Mouse (Mus musculus): ENCODE measurements around the gene Agbl1. TPM values are rescaled to one million over a fixed set of nuclear protein-coding genes. Genes with fewer than 3 reads are reported as not detected.
"Not testable (repeated sequence)": the region's sequence is repeated elsewhere in the genome, so short reads cannot be mapped to it uniquely, and the experiment has no call there.

The Agbl1 gene
- polyA plus RNA-seq, 1 experiment from 2014 or later = not detected

DNA sequence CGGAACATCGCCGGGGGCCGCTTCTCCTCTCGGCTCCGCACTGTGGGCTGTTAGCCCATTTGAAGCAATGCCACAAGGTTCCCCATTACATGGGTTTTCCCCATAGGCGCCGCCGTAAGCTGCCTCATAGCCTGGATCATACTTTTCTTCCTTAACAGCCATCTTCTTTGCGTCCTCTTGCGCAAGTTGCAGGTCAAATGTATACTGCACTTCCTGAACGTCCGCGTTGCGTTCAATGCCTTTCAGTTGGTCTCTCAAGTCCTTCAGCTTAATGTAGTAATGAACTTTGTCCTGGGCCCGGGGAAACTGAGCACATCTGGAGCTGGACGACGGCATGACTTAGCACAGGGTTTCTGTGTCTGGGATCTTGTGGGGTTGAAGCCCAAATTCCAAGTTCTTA is 15.2 kb downstream of the Agbl1 start:
- not testable (repeated sequence) for H3K4me2 ChIP-seq (ENCODE audit: low read depth, low read length); H3K36me3 ChIP-seq (ENCODE audit: control insufficient read depth, insufficient read depth, low read length); H3K27ac ChIP-seq (ENCODE audit: low read length); H3K4me3 ChIP-seq (replicated peaks; ENCODE audit: low read length); ATAC-seq (ENCODE audit: insufficient read depth, low FRiP score); H3K4me1 ChIP-seq (ENCODE audit: control insufficient read depth, insufficient read depth, low read length); H3K9ac ChIP-seq (ENCODE audit: low read length); H3K27me3 ChIP-seq (ENCODE audit: control insufficient read depth, insufficient read depth, low read length); H3K9me3 ChIP-seq (replicated peaks; ENCODE audit: control insufficient read depth, low read length)
- 95% methylated on average over 15 of the region's 18 CpGs for WGBS

DNA sequence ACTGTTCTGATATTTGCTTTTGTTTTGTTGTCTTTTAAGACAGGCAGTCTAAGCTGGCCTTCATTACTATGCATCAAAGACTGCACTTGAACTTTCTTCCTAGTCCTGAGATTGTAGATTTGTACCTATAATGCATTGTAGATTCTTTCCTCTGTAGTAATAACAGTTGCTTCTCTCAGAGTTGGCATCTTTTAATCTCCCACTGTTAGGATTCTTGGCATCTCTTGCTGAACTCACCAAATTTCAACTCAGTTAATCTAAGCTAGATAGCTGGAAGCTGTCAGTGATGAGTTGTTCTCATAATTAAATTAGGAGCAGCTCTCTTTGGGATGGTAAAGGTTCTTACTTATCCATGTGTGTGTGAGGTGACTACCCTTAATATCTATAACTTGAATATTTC is 45.4 kb downstream of the Agbl1 start:
- Histone ChIP-seq H3K27me3 (ENCODE audit: control insufficient read depth, insufficient read depth, low read length) (no peaks in the 10 kb centered on the region), H3K4me3 (replicated peaks; ENCODE audit: low read length) (no peak overlapping the region), H3K9me3 (replicated peaks; ENCODE audit: control insufficient read depth, low read length) (no peaks in the 10 kb centered on the region), H3K27ac (ENCODE audit: low read length) (no peak overlapping the region), H3K4me2 (ENCODE audit: low read depth, low read length) (no peak overlapping the region), H3K36me3 (ENCODE audit: control insufficient read depth, insufficient read depth, low read length) (no peaks in the 10 kb centered on the region), H3K9ac (ENCODE audit: low read length) (no peak overlapping the region), H3K4me1 (ENCODE audit: control insufficient read depth, insufficient read depth, low read length) (no peaks in the 10 kb centered on the region)
- ATAC-seq (ENCODE audit: insufficient read depth, low FRiP score) = no peak

DNA sequence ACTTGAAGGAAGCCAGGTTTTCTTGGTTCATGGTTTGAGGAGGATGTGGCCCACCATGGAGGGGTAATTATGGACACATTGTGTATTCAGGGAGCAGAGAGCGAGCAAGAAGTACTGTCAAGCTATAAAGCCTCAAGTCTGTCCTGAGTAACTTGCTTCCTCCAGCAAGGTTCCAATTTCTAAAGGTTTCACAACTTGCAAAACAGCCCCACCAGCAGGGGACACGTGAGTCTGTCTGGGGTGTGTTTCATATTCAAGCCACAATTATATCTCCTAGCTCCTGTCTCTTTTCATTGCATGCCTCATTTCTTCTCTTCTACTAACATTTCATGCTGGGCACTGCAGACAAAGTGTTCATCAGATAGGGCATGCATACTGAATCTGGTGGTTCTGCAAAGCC is 53.1 kb downstream of the Agbl1 start:
- no peaks in the 10 kb centered on the region for H3K36me3 ChIP-seq (ENCODE audit: control insufficient read depth, insufficient read depth, low read length)
- H3K4me1 ChIP-seq (ENCODE audit: control insufficient read depth, insufficient read depth, low read length) = no peaks in the 10 kb centered on the region
- H3K27ac ChIP-seq (ENCODE audit: low read length) = no peak overlapping the region
- no peak overlapping the region for H3K4me3 ChIP-seq (replicated peaks; ENCODE audit: low read length)
- WGBS = 61% methylated on average over 2 of the region's 2 CpGs
- no peak overlapping the region for H3K9ac ChIP-seq (ENCODE audit: low read length)
- ATAC-seq (ENCODE audit: insufficient read depth, low FRiP score) = no peak
- H3K27me3 ChIP-seq (ENCODE audit: control insufficient read depth, insufficient read depth, low read length) = no peaks in the 10 kb centered on the region
- H3K9me3 ChIP-seq (replicated peaks; ENCODE audit: control insufficient read depth, low read length) = no peaks in the 10 kb centered on the region
- H3K4me2 ChIP-seq (ENCODE audit: low read depth, low read length) = no peak overlapping the region

DNA sequence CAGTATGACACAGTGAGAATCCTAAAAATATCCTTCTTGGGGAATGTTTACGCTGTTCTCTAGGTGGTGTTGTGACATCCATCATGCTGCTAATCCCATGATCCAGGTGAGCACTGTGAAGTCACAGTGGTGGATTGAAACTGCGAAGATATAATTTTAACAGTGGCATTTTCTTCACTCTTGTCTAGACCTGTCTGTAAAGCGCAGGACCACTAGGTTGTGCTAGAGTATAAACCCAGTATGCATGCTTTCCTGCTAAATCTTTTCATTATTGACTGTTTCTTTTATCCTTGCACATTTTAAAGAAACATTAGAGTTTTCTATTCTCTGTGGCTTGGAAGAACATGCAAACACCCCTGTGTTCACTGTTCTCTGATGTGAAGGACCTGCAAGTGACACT is 57.8 kb downstream of the Agbl1 start:
- no peak overlapping the region for H3K27ac ChIP-seq (ENCODE audit: low read length)
- WGBS = 76% methylated on average over 3 of the region's 3 CpGs

DNA sequence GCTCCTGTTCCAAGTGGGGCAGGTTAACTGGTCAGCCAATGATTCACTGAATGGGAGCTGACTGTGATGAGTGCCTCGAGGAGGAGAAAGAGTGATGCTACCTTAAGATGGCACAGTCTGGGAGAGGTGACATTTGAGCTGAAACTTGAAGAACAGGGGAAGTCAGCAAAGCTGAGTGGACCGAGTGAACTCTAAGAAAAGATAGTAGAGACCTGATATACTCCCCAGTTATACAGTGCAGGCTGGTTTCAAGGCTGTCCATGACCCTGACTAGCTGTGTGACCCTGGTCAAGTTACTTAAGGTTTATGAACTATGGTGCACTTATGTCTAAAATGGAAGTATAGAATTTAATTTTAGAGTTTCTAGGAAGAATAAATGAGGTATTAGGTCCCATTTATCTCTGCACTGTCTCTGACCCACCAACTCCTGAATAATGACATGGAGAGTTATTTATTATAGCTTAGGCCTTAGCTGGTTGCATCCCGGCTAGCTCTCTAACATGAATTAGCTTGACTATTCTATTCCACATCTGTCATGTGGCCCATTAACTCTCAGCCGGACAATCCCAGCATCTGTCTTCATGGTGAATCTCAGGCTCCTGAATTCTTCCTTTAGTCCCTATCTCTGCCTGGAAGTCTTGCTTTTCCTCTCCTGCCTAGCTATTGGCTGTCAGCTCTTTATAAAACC is 92.3 kb downstream of the Agbl1 start:
- Histone ChIP-seq H3K9me3 (replicated peaks; ENCODE audit: control insufficient read depth, low read length) (no peaks in the 10 kb centered on the region), H3K4me1 (ENCODE audit: control insufficient read depth, insufficient read depth, low read length) (no peaks in the 10 kb centered on the region), H3K27ac (ENCODE audit: low read length) (no peak overlapping the region), H3K27me3 (ENCODE audit: control insufficient read depth, insufficient read depth, low read length) (no peaks in the 10 kb centered on the region), H3K36me3 (ENCODE audit: control insufficient read depth, insufficient read depth, low read length) (no peaks in the 10 kb centered on the region), H3K9ac (ENCODE audit: low read length) (no peak overlapping the region), H3K4me2 (ENCODE audit: low read depth, low read length) (no peak overlapping the region), H3K4me3 (replicated peaks; ENCODE audit: low read length) (no peak overlapping the region)
- 61% methylated on average over 4 of the region's 4 CpGs for WGBS
- no peak for ATAC-seq (ENCODE audit: insufficient read depth, low FRiP score)

More for the DNA sequence above, 57.8 kb downstream of the Agbl1 start:
- H3K9me3 ChIP-seq (replicated peaks; ENCODE audit: control insufficient read depth, low read length) = no peaks in the 10 kb centered on the region
- no peaks in the 10 kb centered on the region for H3K27me3 ChIP-seq (ENCODE audit: control insufficient read depth, insufficient read depth, low read length)
- H3K4me1 ChIP-seq (ENCODE audit: control insufficient read depth, insufficient read depth, low read length) = no peaks in the 10 kb centered on the region
- no peak overlapping the region for H3K4me2 ChIP-seq (ENCODE audit: low read depth, low read length)
- no peak for ATAC-seq (ENCODE audit: insufficient read depth, low FRiP score)
- no peak overlapping the region for H3K4me3 ChIP-seq (replicated peaks; ENCODE audit: low read length)
- H3K9ac ChIP-seq (ENCODE audit: low read length) = no peak overlapping the region
- no peaks in the 10 kb centered on the region for H3K36me3 ChIP-seq (ENCODE audit: control insufficient read depth, insufficient read depth, low read length)

DNA sequence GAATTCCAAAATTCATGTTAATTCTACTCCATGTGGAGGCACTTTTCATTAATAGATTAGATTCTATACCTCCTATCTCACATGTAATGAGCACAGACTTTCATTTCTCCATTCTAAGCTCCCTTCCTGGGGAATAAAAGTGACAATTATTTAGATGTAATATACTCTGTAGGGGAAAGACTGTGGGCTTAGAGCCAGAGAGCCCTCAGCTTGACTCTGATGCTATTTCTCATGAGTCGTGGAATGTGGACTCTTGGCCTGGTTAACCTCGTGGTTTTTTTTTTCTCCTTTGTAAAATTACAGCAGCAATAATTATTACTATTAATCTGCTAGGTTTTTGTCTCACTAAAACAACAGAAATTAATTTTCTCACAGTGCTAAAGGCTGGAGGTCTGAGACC is 96.4 kb downstream of the Agbl1 start:
- Histone ChIP-seq H3K4me2 (ENCODE audit: low read depth, low read length) (no peak overlapping the region), H3K27ac (ENCODE audit: low read length) (no peak overlapping the region), H3K36me3 (ENCODE audit: control insufficient read depth, insufficient read depth, low read length) (no peaks in the 10 kb centered on the region), H3K4me1 (ENCODE audit: control insufficient read depth, insufficient read depth, low read length) (no peaks in the 10 kb centered on the region), H3K9ac (ENCODE audit: low read length) (no peak overlapping the region), H3K4me3 (replicated peaks; ENCODE audit: low read length) (no peak overlapping the region), H3K27me3 (ENCODE audit: control insufficient read depth, insufficient read depth, low read length) (no peaks in the 10 kb centered on the region), H3K9me3 (replicated peaks; ENCODE audit: control insufficient read depth, low read length) (no peaks in the 10 kb centered on the region)
- no peak for ATAC-seq (ENCODE audit: insufficient read depth, low FRiP score)
- 50% methylated on average over 2 of the region's 2 CpGs for WGBS

DNA sequence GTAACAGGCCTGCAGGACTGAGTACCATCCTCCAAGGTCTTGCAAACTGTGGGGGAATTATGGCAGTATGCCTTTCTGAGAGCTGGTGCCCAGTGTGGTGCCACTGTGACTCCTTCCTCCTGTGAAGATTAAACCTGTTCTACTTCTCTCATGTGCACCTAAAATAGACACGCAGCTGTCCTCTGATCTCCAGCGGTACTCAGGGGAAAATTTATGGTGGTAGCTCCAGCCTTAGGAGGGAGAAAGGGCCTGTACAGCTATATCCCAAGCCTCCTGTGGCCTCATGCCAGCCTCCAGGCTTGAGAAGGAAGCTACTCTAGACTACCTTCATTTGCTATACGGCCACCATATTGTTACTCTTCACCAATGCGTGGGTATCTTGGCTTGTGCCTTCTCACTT is 109.6 kb downstream of the Agbl1 start:
- Histone ChIP-seq H3K9ac (ENCODE audit: low read length) (no peak overlapping the region), H3K4me2 (ENCODE audit: low read depth, low read length) (no peak overlapping the region), H3K4me1 (ENCODE audit: control insufficient read depth, insufficient read depth, low read length) (no peaks in the 10 kb centered on the region), H3K9me3 (replicated peaks; ENCODE audit: control insufficient read depth, low read length) (no peaks in the 10 kb centered on the region), H3K27ac (ENCODE audit: low read length) (no peak overlapping the region), H3K27me3 (ENCODE audit: control insufficient read depth, insufficient read depth, low read length) (no peaks in the 10 kb centered on the region), H3K4me3 (replicated peaks; ENCODE audit: low read length) (no peak overlapping the region), H3K36me3 (ENCODE audit: control insufficient read depth, insufficient read depth, low read length) (no peaks in the 10 kb centered on the region)
- WGBS = 99% methylated on average over 4 of the region's 4 CpGs
- ATAC-seq (ENCODE audit: insufficient read depth, low FRiP score) = no peak

DNA sequence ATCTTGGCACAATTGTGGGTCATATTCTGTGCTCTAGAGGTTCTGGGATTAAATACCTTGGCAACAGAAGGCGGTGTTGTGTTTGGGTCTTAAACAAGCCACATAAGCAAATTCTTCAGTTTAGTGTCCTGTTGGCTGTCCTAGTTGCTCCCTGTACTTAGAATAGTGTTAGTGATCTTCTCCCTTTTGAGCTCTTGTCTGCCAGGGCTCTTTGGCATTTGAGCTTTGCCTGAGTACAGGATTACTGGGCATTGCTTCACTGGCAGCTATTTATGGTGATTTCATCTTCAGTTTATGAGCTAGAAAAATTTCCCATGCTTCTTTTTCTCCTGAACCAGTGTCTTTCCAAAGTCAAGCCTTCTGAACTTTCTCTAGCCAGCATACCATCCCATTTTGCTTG is 111.9 kb downstream of the Agbl1 start:
- Histone ChIP-seq H3K27me3 (ENCODE audit: control insufficient read depth, insufficient read depth, low read length) (no peaks in the 10 kb centered on the region), H3K9ac (ENCODE audit: low read length) (no peak overlapping the region), H3K4me1 (ENCODE audit: control insufficient read depth, insufficient read depth, low read length) (no peaks in the 10 kb centered on the region), H3K36me3 (ENCODE audit: control insufficient read depth, insufficient read depth, low read length) (no peaks in the 10 kb centered on the region), H3K4me3 (replicated peaks; ENCODE audit: low read length) (no peak overlapping the region), H3K4me2 (ENCODE audit: low read depth, low read length) (no peak overlapping the region), H3K27ac (ENCODE audit: low read length) (no peak overlapping the region), H3K9me3 (replicated peaks; ENCODE audit: control insufficient read depth, low read length) (no peaks in the 10 kb centered on the region)
- WGBS = 81% methylated on average over 1 of the region's 1 CpGs
- no peak for ATAC-seq (ENCODE audit: insufficient read depth, low FRiP score)

DNA sequence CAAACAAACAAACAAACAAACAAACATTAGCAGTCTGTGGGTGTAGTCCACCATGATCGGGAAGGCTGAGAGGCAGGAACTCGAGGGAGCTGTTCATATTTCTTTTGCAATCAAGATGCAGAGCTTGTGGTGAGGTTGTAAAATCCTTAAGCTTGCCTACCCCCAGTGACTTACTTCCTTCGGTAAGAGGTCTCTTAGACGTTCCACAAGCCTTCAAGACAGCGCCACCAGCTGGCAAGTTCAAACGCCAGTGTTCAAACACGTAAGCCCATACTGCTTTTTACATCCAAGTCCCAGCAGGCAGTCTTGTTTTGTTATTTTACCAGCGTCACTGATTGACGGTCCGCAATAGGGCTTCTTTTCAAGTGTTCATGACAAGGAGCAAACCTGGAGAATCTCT is 123.8 kb downstream of the Agbl1 start:
- Histone ChIP-seq H3K36me3 (ENCODE audit: control insufficient read depth, insufficient read depth, low read length) (no peaks in the 10 kb centered on the region), H3K9me3 (replicated peaks; ENCODE audit: control insufficient read depth, low read length) (no peaks in the 10 kb centered on the region), H3K9ac (ENCODE audit: low read length) (no peak overlapping the region), H3K27me3 (ENCODE audit: control insufficient read depth, insufficient read depth, low read length) (no peaks in the 10 kb centered on the region), H3K4me3 (replicated peaks; ENCODE audit: low read length) (no peak overlapping the region), H3K4me1 (ENCODE audit: control insufficient read depth, insufficient read depth, low read length) (no peaks in the 10 kb centered on the region), H3K4me2 (ENCODE audit: low read depth, low read length) (no peak overlapping the region), H3K27ac (ENCODE audit: low read length) (no peak overlapping the region)
- 53% methylated on average over 10 of the region's 10 CpGs for WGBS
- no peak for ATAC-seq (ENCODE audit: insufficient read depth, low FRiP score)

DNA sequence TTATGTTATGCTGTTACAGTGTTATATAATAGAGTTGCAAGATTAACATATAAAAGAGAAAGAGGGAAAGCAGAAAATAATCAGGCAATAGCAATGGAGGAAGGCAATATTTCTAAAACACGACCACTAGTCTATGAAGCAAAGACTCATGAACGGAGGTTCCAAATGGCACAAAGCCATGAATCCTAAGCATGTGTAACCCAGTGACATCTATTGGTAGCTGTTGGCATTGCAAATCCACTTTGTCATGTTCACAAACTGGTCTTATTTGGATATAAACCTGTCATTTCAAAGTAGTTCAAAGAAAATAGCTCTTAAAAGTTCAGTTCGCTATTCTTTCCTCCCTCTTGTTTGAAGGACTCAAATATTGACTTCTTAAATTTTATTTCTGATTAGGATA is 124.8 kb downstream of the Agbl1 start:
- Histone ChIP-seq H3K27me3 (ENCODE audit: control insufficient read depth, insufficient read depth, low read length) (no peaks in the 10 kb centered on the region), H3K4me3 (replicated peaks; ENCODE audit: low read length) (no peak overlapping the region), H3K9me3 (replicated peaks; ENCODE audit: control insufficient read depth, low read length) (no peaks in the 10 kb centered on the region), H3K4me1 (ENCODE audit: control insufficient read depth, insufficient read depth, low read length) (no peaks in the 10 kb centered on the region), H3K4me2 (ENCODE audit: low read depth, low read length) (no peak overlapping the region), H3K9ac (ENCODE audit: low read length) (no peak overlapping the region), H3K27ac (ENCODE audit: low read length) (no peak overlapping the region), H3K36me3 (ENCODE audit: control insufficient read depth, insufficient read depth, low read length) (no peaks in the 10 kb centered on the region)
- 24% methylated on average over 3 of the region's 3 CpGs for WGBS
- no peak for ATAC-seq (ENCODE audit: insufficient read depth, low FRiP score)

Data from stomach, embryonic 16.5 days (tissue).